Mouse (Mus musculus): ENCODE measurements around the gene Stxbp1. TPM values are rescaled to one million over a fixed set of nuclear protein-coding genes. Genes with fewer than 3 reads are reported as not detected.

Stxbp1 gene
- total and polyA plus RNA-seq, 3 experiments, result 3.3 to 13.7 (median 6.1) TPM

GRCm38 (mm10) chr2:32881723-32882122 is 34.7 kb upstream of the Stxbp1 start:
- H3K36me3 ChIP-seq (replicated peaks), result no peaks in the 10 kb centered on the region
- TF ChIP-seq GATA2 (IDR thresholded peaks at IDR 0.05; ENCODE audit: borderline replicate concordance, low read depth, low read length), result no peak
- no peak for TF ChIP-seq POLR2AphosphoS5 (IDR thresholded peaks at IDR 0.05; ENCODE audit: insufficient replicate concordance, low read depth, low read length)
- TF ChIP-seq GATA1 (IDR thresholded peaks at IDR 0.05; ENCODE audit: borderline replicate concordance, low read length), result no peak
- no peak for TF ChIP-seq TAL1 (conservative IDR thresholded peaks at IDR 0.05; ENCODE audit: low read depth, low read length)
- no peak overlapping the region for H3K4me3 ChIP-seq (ENCODE audit: low read depth, low read length)
- no peaks in the 10 kb centered on the region for H3K9me3 ChIP-seq (replicated peaks)
- DNase-seq (ENCODE audit: low spot score) (no peak), ATAC-seq (ENCODE audit: extremely low read depth, insufficient number of reproducible peaks, low FRiP score, poor library complexity, severe bottlenecking) (no peak)
- peaks cover 8% of the 10 kb centered on the region for H3K4me1 ChIP-seq (ENCODE audit: insufficient read depth, low read depth, low read length)
- H3K27me3 ChIP-seq (ENCODE audit: insufficient read depth, low read length), result peaks cover 70% of the 10 kb centered on the region

- ATAC-seq (ENCODE audit: extremely low read depth, insufficient number of reproducible peaks, low FRiP score, poor library complexity, severe bottlenecking), result no peak
These were observed 34.0 kb upstream of the Stxbp1 start for GRCm38 (mm10) chr2:32881054-32881453.

DNA sequence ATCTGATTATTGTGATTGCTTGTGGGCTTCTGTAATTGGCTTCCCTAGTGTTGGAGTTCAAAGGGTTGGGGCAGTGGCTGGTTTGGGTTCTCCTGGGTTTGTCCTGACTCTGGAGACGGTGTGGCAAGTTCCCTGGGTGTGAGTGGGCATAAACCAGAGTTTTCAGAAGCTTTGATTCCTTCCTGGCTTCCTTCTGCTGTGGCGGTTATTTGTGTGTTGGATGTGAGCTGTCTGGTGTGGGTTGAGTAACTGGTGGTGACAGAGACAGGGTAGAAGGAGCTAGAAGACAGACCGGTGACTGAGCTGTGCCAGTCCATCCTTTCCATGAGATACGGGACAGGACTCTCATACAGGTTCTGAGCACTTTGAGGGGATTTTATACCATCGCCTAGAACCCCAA is 32.5 kb upstream of the Stxbp1 start:
- Histone ChIP-seq H3K27me3 (ENCODE audit: insufficient read depth, low read length) (peaks cover 76% of the 10 kb centered on the region), H3K36me3 (replicated peaks) (no peaks in the 10 kb centered on the region), H3K9me3 (replicated peaks) (no peaks in the 10 kb centered on the region), H3K4me1 (ENCODE audit: insufficient read depth, low read depth, low read length) (peaks cover 17% of the 10 kb centered on the region), H3K4me3 (ENCODE audit: low read depth, low read length) (no peak overlapping the region)
- no peak for DNase-seq (ENCODE audit: low spot score)
- no peak for TF ChIP-seq TAL1 (conservative IDR thresholded peaks at IDR 0.05; ENCODE audit: low read depth, low read length)
- TF ChIP-seq CTCF (IDR thresholded peaks at IDR 0.05; ENCODE audit: low read depth, low read length), result no peak
- no peak for TF ChIP-seq POLR2AphosphoS5 (IDR thresholded peaks at IDR 0.05; ENCODE audit: insufficient replicate concordance, low read depth, low read length)
- no peak for TF ChIP-seq GATA2 (IDR thresholded peaks at IDR 0.05; ENCODE audit: borderline replicate concordance, low read depth, low read length)
- no peak for TF ChIP-seq GATA1 (IDR thresholded peaks at IDR 0.05; ENCODE audit: borderline replicate concordance, low read length)
- no peak for ATAC-seq (ENCODE audit: extremely low read depth, insufficient number of reproducible peaks, low FRiP score, poor library complexity, severe bottlenecking)

More at GRCm38 (mm10) chr2:32881054-32881453, 34.0 kb upstream of the Stxbp1 start:
- Histone ChIP-seq H3K36me3 (replicated peaks) (no peaks in the 10 kb centered on the region), H3K27me3 (ENCODE audit: insufficient read depth, low read length) (peaks cover 73% of the 10 kb centered on the region), H3K4me1 (ENCODE audit: insufficient read depth, low read depth, low read length) (peaks cover 14% of the 10 kb centered on the region), H3K9me3 (replicated peaks) (no peaks in the 10 kb centered on the region), H3K4me3 (ENCODE audit: low read depth, low read length) (no peak overlapping the region)
- no peak for DNase-seq (ENCODE audit: low spot score)
- TF ChIP-seq CTCF (IDR thresholded peaks at IDR 0.05; ENCODE audit: low read depth, low read length) (no peak), POLR2AphosphoS5 (IDR thresholded peaks at IDR 0.05; ENCODE audit: insufficient replicate concordance, low read depth, low read length) (no peak), GATA1 (IDR thresholded peaks at IDR 0.05; ENCODE audit: borderline replicate concordance, low read length) (no peak), GATA2 (IDR thresholded peaks at IDR 0.05; ENCODE audit: borderline replicate concordance, low read depth, low read length) (no peak), TAL1 (conservative IDR thresholded peaks at IDR 0.05; ENCODE audit: low read depth, low read length) (no peak)

GRCm38 (mm10) chr2:32878396-32878795 is 31.4 kb upstream of the Stxbp1 start:
- no peak for ATAC-seq (ENCODE audit: extremely low read depth, insufficient number of reproducible peaks, low FRiP score, poor library complexity, severe bottlenecking)
- TF ChIP-seq GATA2 (IDR thresholded peaks at IDR 0.05; ENCODE audit: borderline replicate concordance, low read depth, low read length) (no peak), TAL1 (conservative IDR thresholded peaks at IDR 0.05; ENCODE audit: low read depth, low read length) (no peak), GATA1 (IDR thresholded peaks at IDR 0.05; ENCODE audit: borderline replicate concordance, low read length) (no peak), POLR2AphosphoS5 (IDR thresholded peaks at IDR 0.05; ENCODE audit: insufficient replicate concordance, low read depth, low read length) (no peak), CTCF (IDR thresholded peaks at IDR 0.05; ENCODE audit: low read depth, low read length) (no peak)
- H3K4me1 ChIP-seq (ENCODE audit: insufficient read depth, low read depth, low read length), result peaks cover 17% of the 10 kb centered on the region
- no peaks in the 10 kb centered on the region for H3K36me3 ChIP-seq (replicated peaks)
- H3K9me3 ChIP-seq (replicated peaks), result no peaks in the 10 kb centered on the region
- no peak for DNase-seq (ENCODE audit: low spot score)
- peaks cover 82% of the 10 kb centered on the region for H3K27me3 ChIP-seq (ENCODE audit: insufficient read depth, low read length)
- H3K4me3 ChIP-seq (ENCODE audit: low read depth, low read length), result no peak overlapping the region

DNA sequence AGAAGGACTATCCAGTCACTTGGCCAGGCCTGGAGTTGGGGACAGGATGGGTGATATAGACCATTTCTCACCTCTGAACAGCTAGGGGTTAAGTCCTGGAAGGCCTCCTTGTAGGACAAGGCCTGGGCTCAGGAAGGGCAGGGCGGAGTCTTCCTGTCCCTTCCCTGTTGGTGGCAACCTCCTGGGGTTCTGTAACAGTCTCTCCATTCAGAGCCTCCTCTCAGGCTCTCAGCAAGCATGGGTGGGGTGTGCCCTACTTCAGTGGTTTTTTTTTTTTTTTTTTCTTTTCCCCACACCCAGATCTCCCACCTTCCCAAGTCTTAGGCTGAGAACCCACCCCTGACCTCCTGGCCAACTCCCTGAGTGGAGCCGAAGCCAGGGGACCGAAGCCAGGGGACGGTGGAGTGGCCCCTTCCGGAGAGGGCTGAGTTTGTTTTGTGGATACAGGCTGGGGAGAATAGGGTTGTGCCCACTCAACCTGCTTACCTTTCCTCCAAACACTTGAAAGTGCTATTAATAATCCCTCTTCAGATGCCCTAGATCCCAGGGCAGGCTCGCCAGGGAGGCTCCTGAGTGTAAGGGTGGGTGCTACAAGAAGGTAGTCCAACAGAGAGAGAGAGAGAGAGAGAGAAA is 30.8 kb upstream of the Stxbp1 start:
- DNase-seq (ENCODE audit: low spot score), result no peak
- Histone ChIP-seq H3K4me1 (ENCODE audit: insufficient read depth, low read depth, low read length) (peaks cover 17% of the 10 kb centered on the region), H3K4me3 (ENCODE audit: low read depth, low read length) (no peak overlapping the region), H3K36me3 (replicated peaks) (no peaks in the 10 kb centered on the region), H3K27me3 (ENCODE audit: insufficient read depth, low read length) (peaks cover 84% of the 10 kb centered on the region), H3K9me3 (replicated peaks) (no peaks in the 10 kb centered on the region)
- TF ChIP-seq POLR2AphosphoS5 (IDR thresholded peaks at IDR 0.05; ENCODE audit: insufficient replicate concordance, low read depth, low read length) (no peak), TAL1 (conservative IDR thresholded peaks at IDR 0.05; ENCODE audit: low read depth, low read length) (no peak), GATA2 (IDR thresholded peaks at IDR 0.05; ENCODE audit: borderline replicate concordance, low read depth, low read length) (no peak), GATA1 (IDR thresholded peaks at IDR 0.05; ENCODE audit: borderline replicate concordance, low read length) (no peak)
- no peak for ATAC-seq (ENCODE audit: extremely low read depth, insufficient number of reproducible peaks, low FRiP score, poor library complexity, severe bottlenecking)

DNA sequence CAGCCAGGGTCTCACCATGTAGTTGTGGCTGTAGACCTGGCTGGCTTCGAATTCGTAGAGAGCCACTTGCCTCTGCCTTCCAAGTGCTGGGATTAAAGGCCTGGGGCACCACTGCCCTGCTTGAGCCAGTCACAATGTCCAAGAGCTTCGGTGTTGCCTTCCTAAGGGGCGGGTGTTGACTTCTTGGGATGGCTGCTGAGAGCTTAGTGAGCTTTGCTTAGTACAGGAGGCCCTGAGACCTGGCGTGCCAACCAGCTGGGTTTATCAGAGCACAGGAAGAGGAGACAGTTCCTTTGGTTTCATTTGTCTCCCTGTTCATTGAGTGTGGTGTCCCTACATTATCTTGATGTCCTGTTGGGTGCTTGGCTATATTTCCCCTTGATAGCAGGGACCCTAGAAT is 30.3 kb upstream of the Stxbp1 start:
- no peak for ATAC-seq (ENCODE audit: extremely low read depth, insufficient number of reproducible peaks, low FRiP score, poor library complexity, severe bottlenecking)
- no peak overlapping the region for H3K4me3 ChIP-seq (ENCODE audit: low read depth, low read length)
- peaks cover 87% of the 10 kb centered on the region for H3K27me3 ChIP-seq (ENCODE audit: insufficient read depth, low read length)
- no peak for TF ChIP-seq CTCF (IDR thresholded peaks at IDR 0.05; ENCODE audit: low read depth, low read length)
- TF ChIP-seq TAL1 (conservative IDR thresholded peaks at IDR 0.05; ENCODE audit: low read depth, low read length), result no peak
- no peak for TF ChIP-seq GATA1 (IDR thresholded peaks at IDR 0.05; ENCODE audit: borderline replicate concordance, low read length)
- TF ChIP-seq GATA2 (IDR thresholded peaks at IDR 0.05; ENCODE audit: borderline replicate concordance, low read depth, low read length), result no peak
- TF ChIP-seq POLR2AphosphoS5 (IDR thresholded peaks at IDR 0.05; ENCODE audit: insufficient replicate concordance, low read depth, low read length), result no peak
- no peak for DNase-seq (ENCODE audit: low spot score)
- H3K4me1 ChIP-seq (ENCODE audit: insufficient read depth, low read depth, low read length), result peaks cover 16% of the 10 kb centered on the region
- no peaks in the 10 kb centered on the region for H3K9me3 ChIP-seq (replicated peaks)
- no peaks in the 10 kb centered on the region for H3K36me3 ChIP-seq (replicated peaks)

Data from G1E (cell line).